In the genomic region with DNA sequence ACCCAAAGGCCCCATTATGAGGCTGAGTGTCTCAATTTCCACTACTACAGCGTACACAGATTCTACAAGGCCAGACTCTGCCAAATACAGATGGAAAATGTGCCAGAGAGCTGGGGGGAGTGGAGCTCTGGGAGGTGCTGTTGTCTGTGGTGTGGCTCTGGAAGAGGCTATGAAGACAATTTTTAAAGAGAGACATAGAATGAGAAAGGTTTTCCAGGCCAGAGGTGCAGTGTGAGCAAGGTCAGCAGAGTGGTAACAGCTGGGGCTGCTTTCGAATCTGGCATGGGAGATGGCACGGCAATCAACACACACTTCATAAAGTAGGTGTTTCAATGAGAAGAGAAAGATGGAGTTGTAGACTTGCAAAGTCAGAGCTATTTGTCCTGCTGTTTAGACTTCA, we compare ENCODE assay signal across 30 mouse cellular contexts. TPM values are rescaled to one million over a fixed set of nuclear protein-coding genes. Genes with fewer than 3 reads are reported as not detected.
DNase-seq lines count a peak whose midpoint lies in the region; ATAC-seq and TF ChIP-seq lines count a peak whose summit lies in the region.
"Had no signal": no experiment of that assay in that cellular context is flagged by ENCODE, and none has a peak within 500 bp of the region (broad histone marks: within the 10 kb centered on the region; RNA-seq: fewer than 3 reads in every experiment).

No protein-coding gene starts in this region.

- no peaks in the 10 kb centered on the region for H3K36me3 ChIP-seq in lung, embryonic 16.5 days (ENCODE audit: control insufficient read depth, insufficient read depth, low read length)
- no peaks in the 10 kb centered on the region for H3K36me3 ChIP-seq in neural tube, embryonic 15.5 days
- H3K36me3 ChIP-seq in hindbrain, embryonic 11.5 days (ENCODE audit: control insufficient read depth, insufficient read depth, low read length), result no peaks in the 10 kb centered on the region
- H3K36me3 ChIP-seq: embryonic facial prominence, embryonic 10.5 days; embryonic facial prominence, embryonic 13.5 days; forebrain, embryonic 12.5 days; forebrain, embryonic 15.5 days; heart, embryonic 12.5 days; heart, embryonic 15.5 days; hindbrain, embryonic 12.5 days; hindbrain, embryonic 15.5 days had no signal

- no peak for TF ChIP-seq POLR2A in lung, adult 2 months (IDR thresholded peaks at IDR 0.05; ENCODE audit: borderline replicate concordance, extremely low read depth, low read depth, low read length)

- peak; percentile 90 for ATAC-seq in lung, embryonic 16.5 days (ENCODE audit: low read depth)
- ATAC-seq in neural tube, embryonic 15.5 days (ENCODE audit: low FRiP score), result no peak
- no peak for ATAC-seq in hindbrain, embryonic 11.5 days (ENCODE audit: low FRiP score)
- ATAC-seq: forebrain, embryonic 15.5 days had no signal

- H3K9ac ChIP-seq in lung, embryonic 16.5 days (ENCODE audit: low read length), result no peak overlapping the region
- H3K9ac ChIP-seq in neural tube, embryonic 15.5 days (replicated peaks), result no peak overlapping the region
- H3K9ac ChIP-seq in hindbrain, embryonic 11.5 days (ENCODE audit: low read depth, low read length), result no peak overlapping the region
- H3K9ac ChIP-seq: embryonic facial prominence, embryonic 13.5 days; forebrain, embryonic 12.5 days; forebrain, embryonic 15.5 days; heart, embryonic 12.5 days; heart, embryonic 15.5 days; hindbrain, embryonic 12.5 days; hindbrain, embryonic 15.5 days had no signal

- no peak overlapping the region for H3K27ac ChIP-seq in lung, embryonic 16.5 days (ENCODE audit: low read length)
- no peak overlapping the region for H3K27ac ChIP-seq in neural tube, embryonic 15.5 days (replicated peaks)
- no peak overlapping the region for H3K27ac ChIP-seq in hindbrain, embryonic 11.5 days (ENCODE audit: low read depth, low read length)
- H3K27ac ChIP-seq: embryonic facial prominence, embryonic 10.5 days; embryonic facial prominence, embryonic 13.5 days; forebrain, embryonic 12.5 days; forebrain, embryonic 15.5 days; heart, embryonic 15.5 days; hindbrain, embryonic 12.5 days; hindbrain, embryonic 15.5 days had no signal

- peak; percentile 26 to 40 for DNase-seq in lung, adult 18-20 months
- DNase-seq in lung, adult 2 months, result no peak
- peak; percentile 32 for DNase-seq in lung, postnatal 14 days
- DNase-seq in lung, postnatal 4 days, result peak; percentile 35 to 79
- no peak for DNase-seq in spleen, adult 18-20 months
- no peak for DNase-seq in hindbrain, embryonic 11.5 days (ENCODE audit: low spot score)
- DNase-seq: adrenal gland, adult 8-10 months; adrenal gland, postnatal 25 days; B cell, adult 2 months; cerebellum, adult 11-12 months; cerebellum, adult 8-10 months; cerebellum, postnatal 10 days; cerebellum, postnatal 36 days; embryo, embryonic 11 days; gastrocnemius, postnatal 10 days; gastrocnemius, postnatal 36 days; heart, adult 18-20 months; heart, postnatal 10 days; heart, postnatal 4 days had no signal

- no peak overlapping the region for H3K4me2 ChIP-seq in lung, embryonic 16.5 days (ENCODE audit: low read depth, low read length)
- H3K4me2 ChIP-seq in neural tube, embryonic 15.5 days, result no peak overlapping the region
- no peak overlapping the region for H3K4me2 ChIP-seq in hindbrain, embryonic 11.5 days (replicated peaks; ENCODE audit: low read depth, low read length)
- H3K4me2 ChIP-seq: embryonic facial prominence, embryonic 13.5 days; forebrain, embryonic 12.5 days; forebrain, embryonic 15.5 days; heart, embryonic 12.5 days; heart, embryonic 15.5 days; hindbrain, embryonic 12.5 days; hindbrain, embryonic 15.5 days had no signal

- TF ChIP-seq CTCF in lung, adult 2 months (IDR thresholded peaks at IDR 0.05; ENCODE audit: insufficient read depth, low read length), result no peak

- H3K27me3 ChIP-seq in lung, embryonic 16.5 days (ENCODE audit: control insufficient read depth, insufficient read depth, low read depth, low read length), result no peaks in the 10 kb centered on the region
- H3K27me3 ChIP-seq in neural tube, embryonic 15.5 days (replicated peaks), result no peaks in the 10 kb centered on the region
- no peaks in the 10 kb centered on the region for H3K27me3 ChIP-seq in hindbrain, embryonic 11.5 days (ENCODE audit: control insufficient read depth, insufficient read depth, low read length)
- H3K27me3 ChIP-seq: embryonic facial prominence, embryonic 13.5 days; forebrain, embryonic 12.5 days; forebrain, embryonic 15.5 days; hindbrain, embryonic 12.5 days; hindbrain, embryonic 15.5 days had no signal

- no peak overlapping the region for H3K4me3 ChIP-seq in lung, adult 2 months (replicated peaks; ENCODE audit: extremely low read depth, low read depth, low read length)
- no peak overlapping the region for H3K4me3 ChIP-seq in lung, embryonic 16.5 days (ENCODE audit: low read length)
- H3K4me3 ChIP-seq in neural tube, embryonic 15.5 days (replicated peaks), result no peak overlapping the region
- no peak overlapping the region for H3K4me3 ChIP-seq in hindbrain, embryonic 11.5 days (ENCODE audit: low read depth, low read length)
- H3K4me3 ChIP-seq: embryonic facial prominence, embryonic 10.5 days; embryonic facial prominence, embryonic 13.5 days; erythroblast, embryonic 14.5 days; forebrain, embryonic 12.5 days; forebrain, embryonic 15.5 days; heart, embryonic 12.5 days; heart, embryonic 15.5 days; hindbrain, embryonic 12.5 days; hindbrain, embryonic 15.5 days had no signal

- H3K9me3 ChIP-seq in lung, embryonic 16.5 days (ENCODE audit: control insufficient read depth, low read length), result no peaks in the 10 kb centered on the region
- no peaks in the 10 kb centered on the region for H3K9me3 ChIP-seq in neural tube, embryonic 15.5 days (replicated peaks)
- H3K9me3 ChIP-seq in hindbrain, embryonic 11.5 days (ENCODE audit: control insufficient read depth, low read length), result no peaks in the 10 kb centered on the region
- H3K9me3 ChIP-seq: embryonic facial prominence, embryonic 10.5 days; embryonic facial prominence, embryonic 13.5 days; forebrain, embryonic 12.5 days; forebrain, embryonic 15.5 days; heart, embryonic 12.5 days; heart, embryonic 15.5 days; hindbrain, embryonic 12.5 days; hindbrain, embryonic 15.5 days had no signal

- H3K4me1 ChIP-seq in lung, adult 2 months (ENCODE audit: control insufficient read depth, insufficient read depth, low read length), result no peaks in the 10 kb centered on the region
- H3K4me1 ChIP-seq in lung, embryonic 16.5 days (replicated peaks; ENCODE audit: control insufficient read depth, insufficient read depth, low read length), result no peaks in the 10 kb centered on the region
- no peaks in the 10 kb centered on the region for H3K4me1 ChIP-seq in neural tube, embryonic 15.5 days
- H3K4me1 ChIP-seq in hindbrain, embryonic 11.5 days (replicated peaks; ENCODE audit: control insufficient read depth, insufficient read depth, low read length), result no peaks in the 10 kb centered on the region
- H3K4me1 ChIP-seq: embryonic facial prominence, embryonic 10.5 days; embryonic facial prominence, embryonic 13.5 days; forebrain, embryonic 12.5 days; forebrain, embryonic 15.5 days; heart, embryonic 12.5 days; heart, embryonic 15.5 days; hindbrain, embryonic 12.5 days; hindbrain, embryonic 15.5 days had no signal

- WGBS in lung, adult 2 months, result 71% methylated on average over 3 of the region's 3 CpGs
- WGBS in lung, embryonic 16.5 days, result 49% methylated on average over 3 of the region's 3 CpGs
- WGBS in neural tube, embryonic 15.5 days, result 89% methylated on average over 3 of the region's 3 CpGs
- WGBS in hindbrain, embryonic 11.5 days, result 86% methylated on average over 3 of the region's 3 CpGs

RNA-seq across cellular contexts. Expression of a gene that starts 9.7 kb away (rescaled TPM):
- not detected in 2 replicates for polyA plus RNA-seq in lung, adult 2 months (2012; rRNA removed)
- polyA plus RNA-seq in lung, embryonic 16.5 days (2015; fragmentation: Nextera tagmentation; extraction: Ambion mirVana), result not detected in 2 replicates
- polyA plus RNA-seq in neural tube, embryonic 15.5 days (2015; fragmentation: Nextera tagmentation; extraction: Ambion mirVana), result 0.13 TPM in 1 of 2 replicates, not detected in the other
- not detected in 2 replicates for polyA plus RNA-seq in hindbrain, embryonic 11.5 days (2014; fragmentation: Nextera tagmentation; extraction: Ambion mirVana)
- polyA plus RNA-seq: embryonic facial prominence, embryonic 10.5 days; embryonic facial prominence, embryonic 13.5 days; erythroblast, embryonic 14.5 days; forebrain, embryonic 12.5 days; forebrain, embryonic 15.5 days; heart, embryonic 12.5 days; heart, embryonic 15.5 days; hindbrain, embryonic 12.5 days; hindbrain, embryonic 15.5 days had no signal

RNA-seq across cellular contexts. Expression of a gene that starts 21.0 kb away (rescaled TPM):
- 3.4 and 4.5 TPM in 2 replicates for polyA plus RNA-seq in lung, adult 2 months (2012; rRNA removed)
- 19.4 and 22.2 TPM in 2 replicates for polyA plus RNA-seq in lung, embryonic 16.5 days (2015; fragmentation: Nextera tagmentation; extraction: Ambion mirVana)
- polyA plus RNA-seq in neural tube, embryonic 15.5 days (2015; fragmentation: Nextera tagmentation; extraction: Ambion mirVana), result 27.1 and 27.6 TPM in 2 replicates
- 32.2 and 33.7 TPM in 2 replicates for polyA plus RNA-seq in hindbrain, embryonic 11.5 days (2014; fragmentation: Nextera tagmentation; extraction: Ambion mirVana)

RNA-seq across cellular contexts. Expression of a gene that starts 21.2 kb away (rescaled TPM):
- 8.7 and 9.1 TPM in 2 replicates for polyA plus RNA-seq in lung, adult 2 months (2012; rRNA removed)
- polyA plus RNA-seq in lung, embryonic 16.5 days (2015; fragmentation: Nextera tagmentation; extraction: Ambion mirVana), result 24.8 and 25.3 TPM in 2 replicates
- 18.9 and 21.5 TPM in 2 replicates for polyA plus RNA-seq in neural tube, embryonic 15.5 days (2015; fragmentation: Nextera tagmentation; extraction: Ambion mirVana)
- 20.8 and 25.3 TPM in 2 replicates for polyA plus RNA-seq in hindbrain, embryonic 11.5 days (2014; fragmentation: Nextera tagmentation; extraction: Ambion mirVana)

RNA-seq across cellular contexts. Expression of a gene that starts 33.6 kb away (rescaled TPM):
- polyA plus RNA-seq in lung, adult 2 months (2012; rRNA removed), result 0.08 and 1.1 TPM in 2 replicates
- polyA plus RNA-seq in lung, embryonic 16.5 days (2015; fragmentation: Nextera tagmentation; extraction: Ambion mirVana), result 0.05 TPM in 1 of 2 replicates, not detected in the other
- 0.09 and 0.14 TPM in 2 replicates for polyA plus RNA-seq in neural tube, embryonic 15.5 days (2015; fragmentation: Nextera tagmentation; extraction: Ambion mirVana)
- not detected in 2 replicates for polyA plus RNA-seq in hindbrain, embryonic 11.5 days (2014; fragmentation: Nextera tagmentation; extraction: Ambion mirVana)
- polyA plus RNA-seq: embryonic facial prominence, embryonic 10.5 days; embryonic facial prominence, embryonic 13.5 days; erythroblast, embryonic 14.5 days; forebrain, embryonic 12.5 days; forebrain, embryonic 15.5 days; heart, embryonic 12.5 days; heart, embryonic 15.5 days; hindbrain, embryonic 12.5 days; hindbrain, embryonic 15.5 days had no signal

RNA-seq across cellular contexts. Expression of a gene that starts 51.2 kb away (rescaled TPM):
- polyA plus RNA-seq in lung, adult 2 months (2012; rRNA removed), result 18.9 and 26.5 TPM in 2 replicates
- 51.4 and 54.3 TPM in 2 replicates for polyA plus RNA-seq in lung, embryonic 16.5 days (2015; fragmentation: Nextera tagmentation; extraction: Ambion mirVana)
- polyA plus RNA-seq in neural tube, embryonic 15.5 days (2015; fragmentation: Nextera tagmentation; extraction: Ambion mirVana), result 45.2 and 47.2 TPM in 2 replicates
- 61.8 and 69.9 TPM in 2 replicates for polyA plus RNA-seq in hindbrain, embryonic 11.5 days (2014; fragmentation: Nextera tagmentation; extraction: Ambion mirVana)

Comparison
In these comparisons a context has a peak if more than half of its experiments do, and no peak if none do; other contexts are left out.
1. DNase-seq: peak in lung, adult 18-20 months (2 of 2), lung, postnatal 14 days (single experiment) and lung, postnatal 4 days (2 of 2); none in lung, adult 2 months (single experiment), spleen, adult 18-20 months (0 of 2) and hindbrain, embryonic 11.5 days (single experiment).